ENCODE assay signal across 10 mouse cellular contexts in the genomic region with DNA sequence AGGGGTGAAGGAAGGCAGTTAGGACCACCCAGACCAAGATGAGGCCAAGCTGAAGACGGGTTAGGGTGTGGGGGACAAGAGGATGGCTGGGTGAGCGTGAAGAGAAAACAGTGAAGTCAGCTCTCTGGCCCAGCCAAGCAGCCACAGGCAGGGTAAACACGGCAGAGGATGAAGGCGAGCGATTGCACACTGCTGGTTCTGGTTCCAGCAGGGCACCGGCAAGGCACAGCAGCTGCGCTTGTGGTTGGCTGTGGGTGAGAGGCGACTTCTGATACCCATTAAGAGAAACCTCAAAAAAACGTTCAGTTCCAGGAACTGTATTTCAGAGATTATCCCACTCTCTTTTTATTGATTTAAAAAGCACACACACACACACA. TPM values are rescaled to one million over a fixed set of nuclear protein-coding genes. Genes with fewer than 3 reads are reported as not detected.
DNase-seq lines count a peak whose midpoint lies in the region; ATAC-seq and TF ChIP-seq lines count a peak whose summit lies in the region.
"Had no signal": no experiment of that assay in that cellular context is flagged by ENCODE, and none has a peak within 500 bp of the region (broad histone marks: within the 10 kb centered on the region; RNA-seq: fewer than 3 reads in every experiment).

No protein-coding gene starts in this region.

- no peaks in the 10 kb centered on the region for H3K9me3 ChIP-seq in liver, embryonic 15.5 days (replicated peaks)
- no peaks in the 10 kb centered on the region for H3K9me3 ChIP-seq in forebrain, embryonic 11.5 days (ENCODE audit: control insufficient read depth, low read length)

- H3K4me3 ChIP-seq in lung, adult 2 months (replicated peaks; ENCODE audit: extremely low read depth, low read depth, low read length), result no peak overlapping the region
- H3K4me3 ChIP-seq in liver, embryonic 15.5 days (replicated peaks), result no peak overlapping the region
- H3K4me3 ChIP-seq in forebrain, embryonic 11.5 days (ENCODE audit: low read depth, low read length), result no peak overlapping the region

- no peak for TF ChIP-seq POLR2A in lung, adult 2 months (IDR thresholded peaks at IDR 0.05; ENCODE audit: borderline replicate concordance, extremely low read depth, low read depth, low read length)
- no peak for TF ChIP-seq POLR2A in brain, embryonic 14.5 days (IDR thresholded peaks at IDR 0.05; ENCODE audit: borderline replicate concordance, extremely low read depth, insufficient read depth, insufficient read length, poor library complexity, severe bottlenecking)

- no peaks in the 10 kb centered on the region for H3K27me3 ChIP-seq in liver, embryonic 15.5 days
- H3K27me3 ChIP-seq in forebrain, embryonic 11.5 days (ENCODE audit: control insufficient read depth, insufficient read depth, low read length), result no peaks in the 10 kb centered on the region

- peak overlapping the region; percentile 79 for H3K27ac ChIP-seq in liver, embryonic 15.5 days (replicated peaks)
- H3K27ac ChIP-seq in forebrain, embryonic 11.5 days (ENCODE audit: low read depth, low read length), result no peak overlapping the region

- no peaks in the 10 kb centered on the region for H3K36me3 ChIP-seq in liver, embryonic 15.5 days (replicated peaks)
- no peaks in the 10 kb centered on the region for H3K36me3 ChIP-seq in forebrain, embryonic 11.5 days (ENCODE audit: control insufficient read depth, insufficient read depth, low read length)

- H3K4me2 ChIP-seq in liver, embryonic 15.5 days, result peak overlapping the region; percentile 35
- no peak overlapping the region for H3K4me2 ChIP-seq in forebrain, embryonic 11.5 days (ENCODE audit: low read depth, low read length, severe bottlenecking)

- 47% methylated on average over 9 of the region's 9 CpGs for WGBS in lung, adult 2 months
- WGBS in liver, embryonic 15.5 days (ENCODE audit: insufficient replicate concordance), result 7% methylated on average over 9 of the region's 9 CpGs
- WGBS in forebrain, embryonic 11.5 days, result 38% methylated on average over 9 of the region's 9 CpGs

- H3K4me1 ChIP-seq in lung, adult 2 months (ENCODE audit: control insufficient read depth, insufficient read depth, low read length), result no peaks in the 10 kb centered on the region
- peaks cover 95% of the 10 kb centered on the region for H3K4me1 ChIP-seq in liver, embryonic 15.5 days (replicated peaks)
- peaks cover 14% of the 10 kb centered on the region; the same call in 1 of the 2 replicates for H3K4me1 ChIP-seq in forebrain, embryonic 11.5 days (replicated peaks; ENCODE audit: control insufficient read depth, insufficient read depth, low read length)

- DNase-seq in lung, postnatal 4 days, result peak; percentile 35 to 55
- no peak for DNase-seq in lung, adult 2 months
- DNase-seq in brain, embryonic 14.5 days (ENCODE audit: low read depth), result peak; percentile 47
- peak; percentile 55 to 65 for DNase-seq in thymus, adult 18-20 months
- DNase-seq in embryo, embryonic 10 days (ENCODE audit: low spot score), result no peak
- DNase-seq in frontal cortex, adult 2 months (ENCODE audit: extremely low spot score in 1 of 2, low spot score in 1 of 2), result no peak
- DNase-seq in forebrain, embryonic 11.5 days (ENCODE audit: low spot score), result no peak
- DNase-seq: adrenal gland, adult 8-10 months; heart, postnatal 10 days had no signal

- peak; percentile 65 for ATAC-seq in liver, embryonic 15.5 days (ENCODE audit: insufficient read depth)
- no peak for ATAC-seq in forebrain, embryonic 11.5 days (replicated peaks; ENCODE audit: low FRiP score)

- no peak for TF ChIP-seq CTCF in lung, adult 2 months (IDR thresholded peaks at IDR 0.05; ENCODE audit: insufficient read depth, low read length)
- no peak for TF ChIP-seq CTCF in brain, embryonic 14.5 days (IDR thresholded peaks at IDR 0.05; ENCODE audit: borderline replicate concordance, extremely low read depth, insufficient read depth, insufficient read length)

- peak overlapping the region; percentile 35 for H3K9ac ChIP-seq in liver, embryonic 15.5 days
- H3K9ac ChIP-seq in forebrain, embryonic 11.5 days (ENCODE audit: low read length), result no peak overlapping the region

RNA-seq across cellular contexts. Expression of a gene that starts 24.3 kb away (rescaled TPM):
- not detected in 2 replicates for polyA plus RNA-seq in lung, adult 2 months (2012; rRNA removed)
- polyA plus RNA-seq in brain, embryonic 14.5 days (2012; rRNA removed), result 0.15 TPM in 1 of 2 replicates, not detected in the other
- not detected in 2 replicates for polyA plus RNA-seq in liver, embryonic 15.5 days (2015; fragmentation: Nextera tagmentation; extraction: Ambion mirVana)
- not detected in 2 replicates for polyA plus RNA-seq in frontal cortex, adult 2 months (2012; rRNA removed)
- polyA plus RNA-seq in forebrain, embryonic 11.5 days (2014; fragmentation: Nextera tagmentation; extraction: Ambion mirVana), result not detected in 2 replicates

RNA-seq across cellular contexts. Expression of a gene that starts 32.7 kb away (rescaled TPM):
- polyA plus RNA-seq in lung, adult 2 months (2012; rRNA removed), result 0.11 and 0.17 TPM in 2 replicates
- 0.04 and 0.06 TPM in 2 replicates for polyA plus RNA-seq in brain, embryonic 14.5 days (2012; rRNA removed)
- polyA plus RNA-seq in liver, embryonic 15.5 days (2015; fragmentation: Nextera tagmentation; extraction: Ambion mirVana), result 0.37 and 0.56 TPM in 2 replicates
- polyA plus RNA-seq in frontal cortex, adult 2 months (2012; rRNA removed), result 0.04 TPM in 1 of 2 replicates, not detected in the other
- polyA plus RNA-seq in forebrain, embryonic 11.5 days (2014; fragmentation: Nextera tagmentation; extraction: Ambion mirVana), result 0.23 and 0.29 TPM in 2 replicates

Comparison
In these comparisons a context has a peak if more than half of its experiments do, and no peak if none do; other contexts are left out.
1. DNase-seq: peak in lung, postnatal 4 days (2 of 2), brain, embryonic 14.5 days (single experiment) and thymus, adult 18-20 months (2 of 2); none in lung, adult 2 months (single experiment), embryo, embryonic 10 days (single experiment), frontal cortex, adult 2 months (0 of 2) and forebrain, embryonic 11.5 days (single experiment).